Mouse (Mus musculus) neutrophil, adult 5-6 weeks (primary cell): ENCODE results near the gene Olfr859. TPM values are rescaled to one million over a fixed set of nuclear protein-coding genes. Genes with fewer than 3 reads are reported as not detected.
"Not testable (repeated sequence)": the region's sequence is repeated elsewhere in the genome, so short reads cannot be mapped to it uniquely, and the experiment has no call there.

ENCODE experiments used
- ATAC-seq: fragments of 151-379, 151-347 bp; 2 replicates; pipeline ENCODE4 v1.8.0; 2017; ENCODE audit warnings: mild to moderate bottlenecking, moderate TSS enrichment; ENCODE audit not compliant: insufficient number of reproducible peaks, poor library complexity, low FRiP score, severe bottlenecking; ENCODE audit errors: extremely low read depth
- total RNA-seq: library from RNA; stranded (forward); fragments of 200-1000 nt; gene quantifications from 2 replicates; pipeline ENCODE4 v1.2.3, GENCODE M21; 2017

Gene Olfr859
- total RNA-seq = not detected in 2 replicates

DNA sequence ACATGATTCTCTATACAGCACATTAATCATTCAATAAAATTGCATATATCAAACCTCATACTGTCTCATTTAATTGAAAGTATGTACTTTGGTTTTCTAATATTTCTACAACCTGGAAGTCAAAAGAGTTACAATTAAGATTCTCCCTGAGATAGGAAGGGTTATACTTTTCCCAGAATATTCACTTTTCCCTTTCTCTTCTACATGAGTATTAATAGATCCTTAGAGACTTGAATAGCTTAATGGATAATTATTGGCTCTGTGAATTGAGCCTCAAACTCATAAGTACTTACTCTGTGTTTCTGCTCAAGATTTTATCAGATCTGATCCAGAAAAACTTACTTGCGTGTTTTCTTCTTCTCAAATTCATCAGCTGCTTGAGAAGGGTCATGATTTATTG lies at the start of gene Olfr859:
Gene Olfr859, plus strand, starts transcription at position 301 of the 400 bp plus-strand sequence.
- ATAC-seq = not testable (repeated sequence)

DNA sequence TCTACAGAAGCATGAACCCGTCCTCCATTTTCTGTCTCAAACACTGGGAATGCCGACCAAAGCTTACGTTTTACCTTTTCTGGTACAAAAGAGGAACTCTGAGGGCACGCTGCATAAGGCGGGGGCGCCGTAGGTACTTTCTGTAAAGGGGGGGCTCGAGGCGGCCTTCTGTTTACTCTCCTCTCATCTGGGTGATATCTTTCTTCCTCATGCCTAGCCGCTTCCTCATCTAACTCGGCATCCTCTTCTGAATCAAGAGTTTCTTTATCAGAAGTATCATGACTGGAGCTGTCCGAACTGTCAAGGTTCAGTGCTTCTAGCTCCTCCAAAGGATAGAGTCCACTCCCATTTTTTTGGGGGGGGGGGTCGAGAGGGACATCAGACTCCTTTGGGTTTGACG lies 35.6 kb upstream of the Olfr859 start:
- ATAC-seq = no peak

DNA sequence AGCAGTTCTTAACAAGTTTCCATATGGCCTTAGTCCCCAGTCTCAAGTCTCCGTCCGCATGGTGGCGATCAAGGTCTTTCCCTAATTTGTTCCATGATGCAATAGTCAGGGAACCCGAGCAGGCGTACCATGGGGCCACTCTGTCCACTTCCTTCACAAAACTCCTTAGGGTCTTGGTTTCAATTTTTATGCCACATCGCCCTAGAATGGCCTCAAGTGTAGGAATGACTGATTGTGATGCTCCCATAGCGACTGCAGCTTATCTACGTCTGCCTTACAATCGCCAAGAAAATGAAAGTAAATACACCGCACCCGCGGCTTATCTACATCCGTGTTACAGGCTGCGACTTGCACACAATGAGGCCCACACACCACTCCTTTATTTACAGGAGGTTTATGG lies 35.0 kb upstream of the Olfr859 start:
- ATAC-seq = no peak

DNA sequence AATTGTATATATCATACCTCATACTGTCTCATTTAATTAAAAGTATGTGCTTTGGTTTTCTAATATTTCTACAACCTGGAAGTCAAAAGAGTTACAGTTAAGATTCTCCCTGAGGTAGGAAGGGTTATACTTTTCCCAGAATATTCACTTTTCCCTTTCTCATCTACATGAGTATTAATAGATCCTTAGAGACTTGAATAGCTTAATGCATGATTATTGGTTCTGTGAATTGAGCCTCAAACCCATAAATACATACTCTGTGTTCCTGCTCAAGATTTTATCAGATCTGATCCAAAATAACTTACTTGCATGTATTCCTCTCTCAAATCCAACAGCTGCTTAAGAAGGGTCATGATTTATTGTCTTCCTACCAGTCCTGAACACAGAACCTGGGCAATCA lies 24.7 kb upstream of the Olfr859 start, which contains the start of gene Olfr58:
Gene Olfr58, plus strand, starts transcription at position 301 of the 400 bp plus-strand sequence.
- ATAC-seq = no peak

DNA sequence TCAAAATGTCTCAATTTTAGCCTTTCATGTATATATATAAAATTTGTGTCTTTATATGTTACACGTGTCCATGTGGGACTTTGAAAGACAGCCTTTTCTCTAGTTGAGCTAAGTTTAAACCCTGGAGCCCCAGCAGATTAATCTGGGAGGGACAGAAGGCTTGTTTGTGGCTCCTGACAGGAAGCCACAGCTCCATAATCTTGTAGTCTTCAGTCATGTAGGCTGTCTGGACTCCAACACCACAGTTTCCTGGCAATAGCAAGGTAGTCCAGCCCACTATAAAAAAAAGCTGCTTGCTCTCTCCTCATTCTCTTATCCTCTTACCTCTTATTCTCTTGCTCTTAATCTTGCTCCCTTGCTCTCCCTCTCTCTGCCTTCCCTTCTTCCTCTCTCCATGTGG lies 1.7 kb upstream of the Olfr859 start:
- ATAC-seq = no peak

DNA sequence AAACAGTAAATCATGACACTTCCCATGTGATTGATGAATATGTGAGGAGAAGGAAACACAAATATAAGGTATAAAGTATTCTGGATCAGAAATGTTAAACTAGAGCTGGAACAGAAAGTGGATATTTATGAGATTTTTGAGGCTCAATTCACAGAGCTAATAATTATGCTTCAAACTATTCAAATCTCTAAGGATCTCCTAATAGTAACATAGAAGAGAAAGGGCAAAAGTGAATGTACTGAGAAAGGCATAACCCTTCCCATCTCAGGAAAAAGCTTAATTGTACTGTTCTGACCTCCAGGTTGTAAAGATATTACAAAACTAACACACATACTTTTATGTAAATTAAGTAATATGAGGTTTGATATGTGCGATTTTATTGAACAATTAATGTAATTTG lies 44.9 kb downstream of the Olfr859 start, which contains the start of gene Olfr860:
Gene Olfr860, minus strand, starts transcription at position 101 of the 400 bp plus-strand sequence.
- ATAC-seq = no peak

Other genes starting within 250 kb of the Olfr859 start
- gene Olfr854, start 237.5 kb upstream of the Olfr859 start, total RNA-seq = not detected in 2 replicates
- gene Olfr855, start 222.3 kb upstream of the Olfr859 start, total RNA-seq = not detected in 2 replicates
- 47.8 and 48.3 TPM in 2 replicates for gene Zfp317, start 182.8 kb upstream of the Olfr859 start, total RNA-seq
- not detected in 2 replicates for gene Olfr857, start 95.5 kb upstream of the Olfr859 start, total RNA-seq
- gene Olfr58, start 24.6 kb upstream of the Olfr859 start, total RNA-seq = not detected in 2 replicates
- gene Olfr860, start 44.8 kb downstream of the Olfr859 start, total RNA-seq = not detected in 2 replicates
- gene Olfr862, start 83.1 kb downstream of the Olfr859 start, total RNA-seq = not detected in 2 replicates
- gene Olfr77, start 112.0 kb downstream of the Olfr859 start, total RNA-seq = 0.47 and 0.49 TPM in 2 replicates
- not detected in 2 replicates for gene Olfr866, start 223.1 kb downstream of the Olfr859 start, total RNA-seq